Mouse (Mus musculus) spleen, adult 2 months (tissue): ENCODE data around the gene Ldb2. TPM values are rescaled to one million over a fixed set of nuclear protein-coding genes. Genes with fewer than 3 reads are reported as not detected.

Source experiments
- DNase-seq, 2 experiments: peaks; one replicate each; pipeline versions ENCODE4 v3.0.0 to v3.0.0-alpha.2; 2012 to 2021; ENCODE audit warnings: low spot score in 2 of 2, low read depth in 1 of 2
- H3K27ac ChIP-seq: fragments of 200-500 bp; 2 replicates; pipeline ENCODE4 v1.5.1; 2012; ENCODE audit warnings: low read length, inconsistent platforms; ENCODE audit not compliant: insufficient read depth
- H3K27me3 ChIP-seq: fragments of 200-500 bp; 2 replicates; pipeline ENCODE4 v1.6.1; 2012; ENCODE audit warnings: mild to moderate bottlenecking, moderate library complexity, low read length, inconsistent platforms; ENCODE audit not compliant: control insufficient read depth, insufficient read depth
- H3K36me3 ChIP-seq: fragments of 200-500 bp; 2 replicates; pipeline ENCODE4 v1.6.1; 2012; ENCODE audit warnings: mild to moderate bottlenecking, low read length, inconsistent platforms; ENCODE audit not compliant: control insufficient read depth, insufficient read depth
- H3K4me1 ChIP-seq: fragments of 200-500 bp; 2 replicates; pipeline ENCODE4 v1.6.1; 2011; ENCODE audit warnings: inconsistent platforms; ENCODE audit not compliant: control insufficient read depth, insufficient read depth, insufficient read length
- H3K4me3 ChIP-seq: fragments of 200-500 bp; 2 replicates; pipeline ENCODE4 v1.5.1; 2011; ENCODE audit warnings: mild to moderate bottlenecking, inconsistent platforms; ENCODE audit not compliant: insufficient read depth, insufficient read length; ENCODE audit errors: extremely low read depth
- CTCF ChIP-seq: fragments of 200-500 bp; IDR thresholded peaks from 2 replicates; pipeline ENCODE4 v1.5.1; 2011; ENCODE audit warnings: mild to moderate bottlenecking, inconsistent platforms; ENCODE audit not compliant: insufficient read depth, insufficient read length, insufficient replicate concordance; ENCODE audit errors: extremely low read depth
- POLR2A ChIP-seq: fragments of 200-500 bp; IDR thresholded peaks from 2 replicates; pipeline ENCODE4 v1.6.1; 2011; ENCODE audit warnings: low read depth, low read length, inconsistent platforms
- WGBS: fragments of 180-500 bp; shearing (Covaris S2); methylation state at CpG from one replicate; pipeline ENCODE4 v1.1.7; 2018; 5-methylcytosine and 5-hydroxymethylcytosine counted together
- polyA plus RNA-seq: library from polyadenylated mRNA; depleted of rRNA; stranded (reverse); fragments of >200 nt; gene quantifications from 2 replicates; pipeline ENCODE4 v1.2.3, GENCODE M21; 2012

Ldb2 gene
- polyA plus RNA-seq, 1 experiment, result 10.9 TPM

DNA sequence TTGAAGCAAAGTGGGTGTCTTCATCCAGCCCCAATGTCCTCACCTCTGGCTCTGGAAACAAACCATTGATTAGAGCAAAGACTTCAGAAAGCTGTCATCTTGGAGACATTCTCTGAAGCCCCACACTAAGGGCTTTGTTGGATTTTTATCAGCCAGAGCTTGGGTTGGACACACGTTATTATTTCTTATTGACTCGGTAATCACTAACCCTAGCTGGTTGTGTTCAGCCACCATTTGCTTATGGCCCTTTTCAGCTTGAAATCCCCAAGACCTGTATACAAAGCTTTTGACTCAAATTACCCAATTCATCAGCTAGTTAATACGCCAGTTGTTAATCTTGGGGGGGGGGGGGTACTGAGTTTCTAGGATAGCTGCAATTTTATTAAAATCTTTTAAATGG is 91.5 kb downstream of the Ldb2 start:
- Histone ChIP-seq H3K4me3 (no peak overlapping the region), H3K4me1 (no peaks in the 10 kb centered on the region), H3K27ac (no peak overlapping the region; the same call in 1 of the 2 replicates), H3K36me3 (no peaks in the 10 kb centered on the region), H3K27me3 (no peaks in the 10 kb centered on the region)
- no peak for DNase-seq
- no peak for TF ChIP-seq POLR2A
- TF ChIP-seq CTCF, result no peak
- 88% methylated on average over 3 of the region's 3 CpGs for WGBS

GRCm38 (mm10) chr5:44706997-44707698 is 92.3 kb downstream of the Ldb2 start:
- H3K27ac ChIP-seq, result no peak overlapping the region
- no peak for DNase-seq

GRCm38 (mm10) chr5:44697993-44698392 is 101.5 kb downstream of the Ldb2 start:
- Histone ChIP-seq H3K27ac (no peak overlapping the region), H3K4me3 (no peak overlapping the region), H3K27me3 (no peaks in the 10 kb centered on the region), H3K36me3 (no peaks in the 10 kb centered on the region), H3K4me1 (no peaks in the 10 kb centered on the region)
- 89% methylated on average over 3 of the region's 3 CpGs for WGBS
- TF ChIP-seq CTCF (no peak), POLR2A (no peak)
- DNase-seq, result no peak

More at GRCm38 (mm10) chr5:44706997-44707698, 92.3 kb downstream of the Ldb2 start:
- no peaks in the 10 kb centered on the region for H3K4me1 ChIP-seq
- 9% methylated on average over 6 of the region's 6 CpGs for WGBS
- TF ChIP-seq POLR2A (no peak), CTCF (no peak)
- no peaks in the 10 kb centered on the region for H3K27me3 ChIP-seq
- no peak overlapping the region for H3K4me3 ChIP-seq
- H3K36me3 ChIP-seq, result no peaks in the 10 kb centered on the region

- H3K4me1 ChIP-seq, result no peaks in the 10 kb centered on the region
- WGBS, result 90% methylated on average over 7 of the region's 7 CpGs
Observed at GRCm38 (mm10) chr5:44696548-44696947, 102.9 kb downstream of the Ldb2 start.

DNA sequence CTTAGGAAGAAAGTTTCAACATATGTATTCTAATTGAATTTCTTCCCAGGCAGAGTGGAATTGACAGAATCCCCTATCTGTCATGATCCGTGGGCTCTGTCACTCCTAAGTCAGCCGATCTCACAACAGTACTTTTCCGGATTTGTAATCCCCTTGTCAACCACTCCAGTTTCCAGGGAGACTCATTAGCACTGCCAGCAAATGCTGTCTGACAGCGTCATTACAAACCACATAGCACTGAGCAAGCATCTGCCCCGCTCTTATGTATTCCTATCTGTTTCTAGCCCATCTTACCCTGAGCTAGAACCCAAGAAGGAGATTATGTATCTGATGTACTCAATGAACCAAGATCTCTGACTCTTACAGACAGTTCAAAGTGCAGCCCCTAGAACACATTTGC is 105.8 kb downstream of the Ldb2 start:
- Histone ChIP-seq H3K4me1 (no peaks in the 10 kb centered on the region), H3K4me3 (no peak overlapping the region), H3K27me3 (no peaks in the 10 kb centered on the region), H3K27ac (no peak overlapping the region), H3K36me3 (no peaks in the 10 kb centered on the region)
- no peak for TF ChIP-seq POLR2A
- TF ChIP-seq CTCF, result no peak
- 90% methylated on average over 5 of the region's 5 CpGs for WGBS
- DNase-seq, result no peak

More at GRCm38 (mm10) chr5:44696548-44696947, 102.9 kb downstream of the Ldb2 start:
- Histone ChIP-seq H3K36me3 (no peaks in the 10 kb centered on the region), H3K27me3 (no peaks in the 10 kb centered on the region), H3K27ac (no peak overlapping the region), H3K4me3 (no peak overlapping the region)
- TF ChIP-seq POLR2A (no peak), CTCF (no peak)
- DNase-seq, result no peak

DNA sequence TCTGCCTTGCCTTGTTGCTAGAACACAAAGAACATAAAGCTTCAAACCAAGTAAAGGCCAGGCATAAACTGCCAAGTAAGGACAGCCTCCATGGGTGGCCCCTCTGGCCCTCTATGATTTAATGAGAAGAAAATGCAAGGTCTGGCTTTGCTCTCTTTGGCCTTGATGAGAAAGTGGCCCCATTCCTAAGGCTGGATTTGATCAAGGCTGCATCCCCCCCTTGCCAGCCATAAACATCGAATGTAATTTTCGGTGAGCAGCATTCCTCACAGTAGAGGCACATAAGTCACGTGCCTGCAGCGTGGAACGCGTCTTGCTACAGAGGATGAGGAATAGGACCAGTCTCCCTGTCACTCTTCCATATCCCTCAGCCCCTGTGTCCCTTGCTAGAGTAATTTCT is 113.1 kb downstream of the Ldb2 start:
- 94% methylated on average over 6 of the region's 6 CpGs for WGBS
- Histone ChIP-seq H3K27ac (no peak overlapping the region), H3K36me3 (no peaks in the 10 kb centered on the region), H3K27me3 (no peaks in the 10 kb centered on the region), H3K4me3 (no peak overlapping the region), H3K4me1 (no peaks in the 10 kb centered on the region; the same call in 1 of the 2 replicates)
- DNase-seq, result no peak
- TF ChIP-seq POLR2A (no peak), CTCF (no peak)

- WGBS, result 85% methylated on average over 3 of the region's 3 CpGs
- DNase-seq, result no peak
- H3K27ac ChIP-seq, result no peak overlapping the region
Observed at GRCm38 (mm10) chr5:44681054-44681638, 118.3 kb downstream of the Ldb2 start.

More at GRCm38 (mm10) chr5:44681054-44681638, 118.3 kb downstream of the Ldb2 start:
- H3K4me3 ChIP-seq, result no peak overlapping the region
- TF ChIP-seq CTCF, result no peak
- TF ChIP-seq POLR2A, result no peak
- no peaks in the 10 kb centered on the region for H3K4me1 ChIP-seq
- H3K27me3 ChIP-seq, result no peaks in the 10 kb centered on the region
- no peaks in the 10 kb centered on the region for H3K36me3 ChIP-seq
